Mouse (Mus musculus) neural tube, embryonic 12.5 days (tissue): Measurements from ENCODE around the gene Xlr4b. TPM values are rescaled to one million over a fixed set of nuclear protein-coding genes. Genes with fewer than 3 reads are reported as not detected.
"Not testable (repeated sequence)": the region's sequence is repeated elsewhere in the genome, so short reads cannot be mapped to it uniquely, and the experiment has no call there.

Experiments used
- ATAC-seq: fragments of 200-750 bp; cut with Nextera tagmentation; 2 replicates; pipeline ENCODE4 v1.8.0; 2017; ENCODE audit warnings: low read depth, mild to moderate bottlenecking, moderate TSS enrichment, moderate library complexity; ENCODE audit not compliant: low FRiP score
- H3K27ac ChIP-seq: fragments of 300-500 bp; sonication (generic); 2 replicates; pipeline ENCODE4 v1.5.1; 2016
- H3K27me3 ChIP-seq: fragments of 300-500 bp; sonication (generic); replicated peaks from 2 replicates; pipeline ENCODE4 v1.6.1; 2016; ENCODE audit warnings: mild to moderate bottlenecking
- H3K36me3 ChIP-seq: fragments of 300-500 bp; sonication (generic); 2 replicates; pipeline ENCODE4 v1.6.1; 2016; ENCODE audit warnings: mild to moderate bottlenecking
- H3K4me1 ChIP-seq: fragments of 300-500 bp; sonication (generic); 2 replicates; pipeline ENCODE4 v1.6.1; 2016
- H3K4me2 ChIP-seq: fragments of 300-500 bp; sonication (generic); replicated peaks from 2 replicates; pipeline ENCODE4 v1.6.1; 2016; ENCODE audit warnings: mild to moderate bottlenecking
- H3K4me3 ChIP-seq: fragments of 300-500 bp; sonication (generic); 2 replicates; pipeline ENCODE4 v1.5.1; 2016
- H3K9ac ChIP-seq: fragments of 300-500 bp; sonication (generic); 2 replicates; pipeline ENCODE4 v1.6.1; 2016; ENCODE audit warnings: mild to moderate bottlenecking
- H3K9me3 ChIP-seq: fragments of 300-500 bp; sonication (generic); 2 replicates; pipeline ENCODE4 v1.6.1; 2016; ENCODE audit warnings: mild to moderate bottlenecking
- WGBS: fragments of 180-500 bp; shearing (Covaris S2); methylation state at CpG from one replicate; pipeline ENCODE4 v1.1.7; 2016; 5-methylcytosine and 5-hydroxymethylcytosine counted together
- polyA plus RNA-seq: library from polyadenylated mRNA; unstranded; fragments of >200 nt; fragmentation: Nextera tagmentation; extraction: Ambion mirVana; gene quantifications from 2 replicates; pipeline ENCODE4 v1.2.1, GENCODE M21; 2016

The Xlr4b gene
- polyA plus RNA-seq, result 0.37 and 0.57 TPM in 2 replicates

DNA sequence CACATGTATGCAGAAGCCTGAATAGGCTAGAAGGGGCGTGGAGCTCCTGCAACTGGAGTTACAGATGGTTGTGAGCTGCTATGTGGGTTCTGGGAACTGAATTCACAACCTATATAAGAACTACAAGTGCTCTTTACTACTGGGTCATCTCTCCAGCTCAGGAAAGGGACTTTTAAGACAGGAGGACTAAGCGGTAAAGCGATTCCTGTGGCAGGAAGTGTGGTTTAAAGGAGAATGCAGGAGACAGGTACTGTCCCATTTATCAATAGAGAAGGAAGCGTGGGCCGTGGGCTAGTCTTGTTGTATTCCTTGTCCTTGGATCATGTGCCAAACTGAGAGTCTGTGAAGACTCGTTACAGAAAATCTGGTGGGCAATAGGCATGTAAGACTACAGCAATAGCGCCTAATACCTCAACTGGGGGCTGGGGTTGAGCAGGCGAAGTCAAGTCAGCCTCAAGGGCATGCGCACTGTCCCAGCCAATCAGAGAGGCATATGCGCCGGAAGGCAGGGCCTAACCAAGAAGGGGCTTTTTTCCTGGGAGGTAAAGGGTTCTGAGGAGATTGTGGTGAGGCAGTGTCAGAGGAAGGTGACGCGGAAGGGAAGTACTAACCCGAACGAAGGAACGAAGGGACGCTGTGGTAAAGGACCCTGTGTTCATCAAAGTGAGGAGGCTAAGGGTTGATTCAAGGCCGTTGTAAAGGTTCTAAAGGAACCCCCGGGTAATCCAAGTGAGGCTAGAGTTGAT is at the start of gene Xlr4b:
Xlr4b (plus strand) TSS at position 515 of the 746 bp plus-strand sequence.
- not testable (repeated sequence) for H3K4me3 ChIP-seq, H3K27me3 ChIP-seq, H3K36me3 ChIP-seq, H3K4me1 ChIP-seq, H3K27ac ChIP-seq, H3K9me3 ChIP-seq, H3K4me2 ChIP-seq, ATAC-seq, H3K9ac ChIP-seq
- WGBS, result 81% methylated on average over 19 of the region's 19 CpGs

DNA sequence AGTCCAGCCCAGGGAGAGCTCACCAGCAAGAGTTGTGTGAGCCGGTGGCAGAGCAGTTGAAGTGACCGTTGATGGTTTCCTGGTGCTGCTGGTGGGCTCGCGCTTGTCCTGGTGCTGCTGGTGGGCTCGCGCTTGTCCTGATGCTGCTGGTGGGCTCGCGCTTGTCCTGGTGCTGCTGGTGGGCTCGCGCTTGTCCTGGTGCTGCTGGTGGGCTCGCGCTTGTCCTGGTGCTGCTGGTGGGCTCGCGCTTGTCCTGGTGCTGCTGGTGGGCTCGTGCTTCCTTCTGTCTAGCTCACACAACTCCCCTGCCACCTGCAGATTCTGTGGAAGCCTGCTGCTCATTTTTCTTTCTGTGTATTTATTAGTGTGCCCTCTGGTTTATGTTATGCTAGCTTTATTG is 37.2 kb upstream of the Xlr4b start, which contains the start of gene Spin2d:
Spin2d (minus strand) TSS at position 101 of the 400 bp plus-strand sequence.
- H3K27me3 ChIP-seq, H3K36me3 ChIP-seq, ATAC-seq, H3K9me3 ChIP-seq, H3K4me1 ChIP-seq, H3K4me3 ChIP-seq, H3K27ac ChIP-seq, H3K9ac ChIP-seq, H3K4me2 ChIP-seq: not testable (repeated sequence)
- 87% methylated on average over 8 of the region's 15 CpGs for WGBS

DNA sequence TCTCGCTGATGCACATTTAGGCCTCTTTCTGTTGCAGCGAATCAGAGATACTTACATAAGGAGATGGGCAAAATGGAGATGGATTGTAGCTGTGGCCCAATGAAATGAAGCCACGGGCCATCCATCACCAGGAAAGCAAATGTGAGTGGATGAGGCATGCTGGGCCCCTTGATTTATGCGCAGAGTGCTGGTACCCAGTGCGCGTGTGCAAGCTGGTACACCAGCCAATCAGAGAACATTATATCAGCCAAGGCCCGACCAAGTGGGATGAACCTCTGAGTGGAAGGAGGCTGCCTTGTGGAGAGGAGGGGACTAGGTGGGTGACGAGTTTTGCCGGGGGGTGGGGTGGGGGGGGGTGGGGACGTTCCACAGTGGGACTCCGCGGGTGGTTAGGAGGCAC is 22.2 kb upstream of the Xlr4b start, which contains the start of gene Xlr3b:
Xlr3b (plus strand) TSS at position 274 of the 400 bp plus-strand sequence.
- not testable (repeated sequence) for H3K27me3 ChIP-seq, H3K9ac ChIP-seq, H3K4me2 ChIP-seq, H3K27ac ChIP-seq, H3K36me3 ChIP-seq, H3K4me3 ChIP-seq, H3K9me3 ChIP-seq, H3K4me1 ChIP-seq
- ATAC-seq, result 0 out of 2 replicates have a peak, but pooled peaks have one; percentile 33
- WGBS, result 81% methylated on average over 12 of the region's 12 CpGs

DNA sequence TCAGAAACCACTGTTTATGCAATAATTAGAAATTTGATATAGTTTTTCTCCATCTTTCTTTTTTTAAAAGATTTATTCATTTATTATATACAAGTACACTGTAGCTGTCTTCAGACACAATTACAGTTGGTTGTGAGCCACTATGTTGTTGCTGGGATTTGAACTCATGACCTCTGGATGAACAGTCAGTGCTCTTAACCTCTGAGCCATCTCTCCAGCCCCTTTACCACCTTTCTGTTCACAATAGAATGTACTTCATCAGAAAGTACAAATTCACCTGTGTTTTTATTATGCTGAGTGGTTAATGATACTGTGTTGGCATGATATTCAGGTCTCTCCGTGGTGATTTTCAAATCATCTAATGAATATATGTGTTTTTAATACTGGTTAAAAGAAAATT is 11.2 kb downstream of the Xlr4b start:
- Histone ChIP-seq H3K9ac (no peak overlapping the region), H3K4me3 (no peak overlapping the region), H3K27ac (no peak overlapping the region), H3K36me3 (no peaks in the 10 kb centered on the region), H3K9me3 (no peaks in the 10 kb centered on the region), H3K4me1 (no peaks in the 10 kb centered on the region), H3K4me2 (no peak overlapping the region), H3K27me3 (no peaks in the 10 kb centered on the region)
- ATAC-seq, result no peak
- WGBS, result 43% methylated on average over 1 of the region's 1 CpGs

DNA sequence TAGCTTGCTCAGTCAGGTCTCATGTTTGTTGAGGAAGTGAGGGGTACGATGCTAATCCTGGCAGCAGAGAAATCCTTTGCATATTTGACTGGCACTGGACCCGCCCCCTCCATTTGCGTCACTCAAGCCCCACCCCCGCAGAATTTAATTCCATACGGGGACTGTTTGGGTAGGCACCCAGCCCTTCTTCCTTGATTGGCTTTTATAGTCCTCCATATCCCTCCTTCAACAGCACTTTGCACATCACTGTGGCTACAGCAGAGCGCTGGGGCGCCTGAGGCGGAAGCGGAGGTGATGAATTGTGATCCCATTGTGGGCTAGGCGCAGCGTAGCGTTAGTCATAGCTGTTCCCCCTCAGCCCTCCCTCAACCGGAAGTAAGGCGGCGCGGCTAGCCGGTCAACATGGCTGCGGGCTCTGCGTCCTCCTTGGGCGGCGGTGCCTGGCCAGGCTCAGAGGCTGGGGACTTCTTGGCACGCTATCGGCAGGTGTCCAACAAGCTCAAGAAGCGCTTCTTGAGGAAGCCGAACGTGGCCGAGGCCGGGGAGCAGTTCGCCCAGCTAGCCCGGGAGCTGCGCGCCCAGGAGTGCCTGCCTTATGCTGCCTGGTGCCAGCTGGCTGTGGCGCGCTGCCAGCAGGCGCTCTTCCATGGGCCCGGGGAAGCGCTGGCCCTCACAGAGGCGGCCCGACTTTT is 13.9 kb downstream of the Xlr4b start, which contains the start of gene F8a:
F8a (plus strand) TSS at position 378 of the 692 bp plus-strand sequence.
- ATAC-seq, result peak; percentile 95
- 19% methylated on average over 39 of the region's 39 CpGs for WGBS
- no peaks in the 10 kb centered on the region for H3K36me3 ChIP-seq
- peak within 1 kb of the TSS; percentile 69 for H3K9ac ChIP-seq
- peak within 1 kb of the TSS; percentile 59 for H3K4me3 ChIP-seq
- no peaks in the 10 kb centered on the region for H3K4me1 ChIP-seq
- H3K4me2 ChIP-seq, result peak within 1 kb of the TSS; percentile 81
- H3K27ac ChIP-seq, result peak within 1 kb of the TSS; percentile 82; the same call in 1 of the 2 replicates
- no peaks in the 10 kb centered on the region for H3K9me3 ChIP-seq
- H3K27me3 ChIP-seq, result no peaks in the 10 kb centered on the region

DNA sequence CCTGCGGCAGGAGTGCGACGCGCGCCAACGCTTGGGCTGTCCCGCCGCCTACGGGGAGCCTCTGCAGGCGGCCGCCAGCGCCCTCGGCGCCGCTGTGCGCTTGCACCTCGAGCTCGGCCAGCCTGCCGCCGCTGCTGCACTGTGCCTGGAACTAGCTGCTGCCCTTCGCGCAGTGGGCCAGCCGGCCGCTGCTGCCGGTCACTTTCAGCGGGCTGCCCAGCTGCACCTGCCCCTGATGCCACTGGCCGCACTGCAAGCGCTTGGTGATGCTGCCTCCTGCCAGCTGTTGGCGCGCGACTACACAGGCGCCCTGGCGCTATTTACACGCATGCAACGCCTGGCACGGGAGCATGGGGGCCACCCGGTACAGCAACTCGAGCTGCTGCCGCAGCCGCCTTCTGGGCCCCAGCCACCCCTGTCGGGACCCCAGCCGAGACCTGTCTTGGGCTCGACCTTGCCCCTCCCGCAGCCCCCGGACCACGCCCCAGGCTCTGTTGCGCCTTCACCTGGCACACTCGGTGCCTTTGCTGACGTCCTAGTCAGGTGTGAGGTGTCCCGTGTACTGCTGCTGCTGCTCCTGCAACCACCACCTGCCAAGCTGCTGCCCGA is 14.6 kb downstream of the Xlr4b start:
- peak overlapping the region; percentile 69 for H3K9ac ChIP-seq
- H3K27me3 ChIP-seq, result no peaks in the 10 kb centered on the region
- no peaks in the 10 kb centered on the region for H3K9me3 ChIP-seq
- peak overlapping the region; percentile 82; the same call in 1 of the 2 replicates for H3K27ac ChIP-seq
- no peaks in the 10 kb centered on the region for H3K36me3 ChIP-seq
- peak overlapping the region; percentile 81 for H3K4me2 ChIP-seq
- WGBS, result 21% methylated on average over 51 of the region's 51 CpGs
- H3K4me3 ChIP-seq, result peak overlapping the region; percentile 59
- ATAC-seq, result peak; percentile 69
- no peaks in the 10 kb centered on the region for H3K4me1 ChIP-seq

DNA sequence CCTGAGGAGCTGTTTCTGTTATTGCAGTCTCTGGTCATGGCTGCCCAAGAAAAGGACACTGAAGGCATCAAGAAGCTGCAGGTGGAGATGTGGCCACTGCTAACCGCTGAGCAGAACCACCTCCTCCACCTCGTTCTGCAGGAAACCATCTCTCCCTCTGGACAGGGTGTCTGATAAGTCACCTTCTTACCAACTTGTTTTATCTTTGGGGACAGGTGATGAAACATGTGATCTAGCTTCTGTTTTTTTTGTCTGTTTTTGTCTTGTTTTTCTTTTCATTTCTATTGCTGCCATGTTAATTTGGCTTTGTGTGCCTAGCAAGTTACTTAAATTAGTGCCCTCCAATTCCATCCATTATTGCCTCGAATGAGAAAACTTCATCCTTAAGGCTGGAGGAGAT is 15.2 kb downstream of the Xlr4b start:
- 38% methylated on average over 3 of the region's 3 CpGs for WGBS
- no peak for ATAC-seq
- Histone ChIP-seq H3K27ac (no peak overlapping the region), H3K27me3 (no peaks in the 10 kb centered on the region), H3K4me3 (peak overlapping the region; percentile 59), H3K9ac (peak overlapping the region; percentile 69), H3K36me3 (no peaks in the 10 kb centered on the region), H3K4me2 (peak overlapping the region; percentile 81), H3K9me3 (no peaks in the 10 kb centered on the region), H3K4me1 (no peaks in the 10 kb centered on the region)

DNA sequence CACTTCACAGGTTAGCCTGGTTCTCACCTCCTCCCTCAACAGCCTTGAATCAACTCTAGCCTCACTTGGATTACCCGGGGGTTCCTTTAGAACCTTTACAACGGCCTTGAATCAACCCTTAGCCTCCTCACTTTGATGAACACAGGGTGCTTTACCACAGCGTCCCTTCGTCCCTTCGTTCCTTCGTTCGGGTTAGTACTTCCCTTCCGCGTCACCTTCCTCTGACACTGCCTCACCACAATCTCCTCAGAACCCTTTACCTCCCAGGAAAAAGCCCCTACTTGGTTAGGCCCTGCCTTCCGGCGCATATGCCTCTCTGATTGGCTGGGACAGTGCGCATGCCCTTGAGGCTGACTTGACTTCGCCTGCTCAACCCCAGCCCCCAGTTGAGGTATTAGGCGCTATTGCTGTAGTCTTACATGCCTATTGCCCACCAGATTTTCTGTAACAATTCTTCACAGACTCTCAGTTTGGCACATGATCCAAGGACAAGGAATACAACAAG is 28.7 kb downstream of the Xlr4b start, which contains the start of gene Xlr4c:
Xlr4c (minus strand) TSS at position 310 of the 505 bp plus-strand sequence.
- H3K4me1 ChIP-seq, H3K4me3 ChIP-seq, H3K36me3 ChIP-seq, H3K27me3 ChIP-seq, H3K9ac ChIP-seq, ATAC-seq, H3K27ac ChIP-seq, H3K9me3 ChIP-seq, H3K4me2 ChIP-seq: not testable (repeated sequence)
- WGBS, result 87% methylated on average over 14 of the region's 14 CpGs

DNA sequence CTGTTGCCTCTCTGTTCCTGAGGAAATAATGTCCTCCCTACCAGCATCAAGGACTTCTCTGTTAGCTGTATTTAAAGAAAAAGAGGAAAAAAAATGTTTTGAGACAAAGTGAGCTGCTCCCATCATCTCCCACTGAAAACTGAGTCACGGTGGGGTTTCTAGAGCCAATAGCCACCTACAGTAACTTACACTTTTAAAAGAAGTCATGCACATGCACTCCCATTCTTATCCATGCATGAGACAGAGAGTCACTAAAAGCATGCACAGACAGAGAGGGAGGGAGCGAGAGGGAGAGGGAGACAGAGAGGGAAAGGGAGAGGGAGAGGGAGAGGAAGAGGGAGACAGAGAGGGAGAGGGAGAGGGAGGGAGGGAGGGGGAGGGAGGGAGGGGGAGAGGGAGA is 48.3 kb downstream of the Xlr4b start:
- not testable (repeated sequence) for H3K4me1 ChIP-seq, H3K36me3 ChIP-seq, H3K27ac ChIP-seq, ATAC-seq, H3K9me3 ChIP-seq, H3K4me3 ChIP-seq, H3K9ac ChIP-seq, H3K4me2 ChIP-seq, H3K27me3 ChIP-seq
- WGBS, result 81% methylated on average over 1 of the region's 2 CpGs

DNA sequence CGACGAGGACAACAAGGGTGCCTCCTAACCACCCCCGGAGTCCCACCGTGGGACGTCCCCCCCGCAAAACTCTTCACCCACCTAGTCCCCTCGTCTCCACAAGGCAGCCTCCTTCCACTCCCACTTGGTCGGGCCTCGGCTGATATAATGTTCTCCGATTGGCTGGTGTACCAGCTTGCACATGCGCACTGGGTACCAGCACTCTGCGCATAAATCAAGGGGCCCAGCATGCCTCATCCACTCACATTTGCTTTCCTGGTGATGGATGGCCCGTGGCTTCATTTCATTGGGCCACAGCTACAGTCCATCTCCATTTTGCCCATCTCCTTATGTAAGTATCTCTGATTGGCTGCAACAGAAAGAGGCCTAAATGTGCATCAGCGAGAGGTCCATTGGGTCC is 51.1 kb downstream of the Xlr4b start, which contains the start of gene Xlr3c:
Xlr3c (minus strand) TSS at position 121 of the 400 bp plus-strand sequence.
- not testable (repeated sequence) for H3K4me2 ChIP-seq, H3K4me3 ChIP-seq, H3K27me3 ChIP-seq, H3K9me3 ChIP-seq, H3K4me1 ChIP-seq, ATAC-seq, H3K27ac ChIP-seq, H3K9ac ChIP-seq, H3K36me3 ChIP-seq
- WGBS, result 88% methylated on average over 14 of the region's 14 CpGs
